Mouse (Mus musculus): ENCODE measurements around the gene Nr5a2. TPM values are rescaled to one million over a fixed set of nuclear protein-coding genes. Genes with fewer than 3 reads are reported as not detected.

The Nr5a2 gene
- polyA plus RNA-seq, 1 experiment from 2014 or later: 1.3 TPM

DNA sequence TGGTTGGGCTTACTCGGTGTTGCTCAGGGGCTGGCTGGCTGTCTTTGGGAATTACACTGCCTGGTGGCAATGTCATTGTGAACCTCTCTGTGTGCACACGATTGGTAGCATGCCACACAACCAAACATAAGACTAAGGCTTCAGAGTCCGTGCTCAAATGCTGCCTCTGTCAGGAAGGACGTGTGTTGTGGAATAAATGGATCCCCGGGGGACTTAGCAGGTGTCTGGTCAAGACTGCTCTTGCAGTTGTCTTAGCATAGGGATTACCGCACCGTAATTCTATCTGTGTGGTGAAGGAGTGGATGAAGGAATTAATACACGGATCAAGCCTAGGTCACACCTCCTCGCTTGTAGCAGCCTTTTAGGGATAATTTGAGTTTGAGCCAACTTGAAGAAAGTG, 32.8 kb downstream of the Nr5a2 start:
- no peak for ATAC-seq (ENCODE audit: low FRiP score, low read depth)
- 49% methylated on average over 9 of the region's 9 CpGs for WGBS
- no peak overlapping the region for H3K4me3 ChIP-seq
- no peak overlapping the region for H3K9ac ChIP-seq (replicated peaks)
- no peak overlapping the region for H3K27ac ChIP-seq (replicated peaks)
- H3K27me3 ChIP-seq: no peaks in the 10 kb centered on the region
- H3K4me2 ChIP-seq (replicated peaks): no peak overlapping the region
- H3K9me3 ChIP-seq: no peaks in the 10 kb centered on the region
- 0 out of 2 replicates have a peak, but pooled peaks cover 5% of the 10 kb centered on the region for H3K4me1 ChIP-seq
- H3K36me3 ChIP-seq: no peaks in the 10 kb centered on the region

DNA sequence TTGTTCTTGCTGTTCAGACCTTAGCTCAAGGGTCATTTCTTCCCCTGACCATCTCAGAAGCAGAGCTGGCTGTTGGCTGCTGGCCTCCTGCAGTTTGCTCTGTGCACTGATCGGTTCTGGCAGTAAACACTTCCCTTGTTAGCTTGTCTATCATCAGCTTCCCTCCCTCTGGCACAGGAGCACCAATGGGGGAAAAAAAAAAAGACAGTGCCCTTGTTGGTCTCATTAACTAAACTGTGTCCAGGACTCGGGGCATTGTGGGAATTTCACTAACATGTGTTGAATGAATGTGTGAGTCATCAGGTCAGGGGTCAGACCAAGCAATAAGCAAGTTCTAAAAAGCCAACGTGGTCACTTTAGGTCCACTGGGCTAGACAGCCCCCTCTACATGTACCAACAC, 34.2 kb downstream of the Nr5a2 start:
- no peak overlapping the region for H3K9ac ChIP-seq (replicated peaks)
- H3K4me1 ChIP-seq: 0 out of 2 replicates have a peak, but pooled peaks cover 5% of the 10 kb centered on the region
- no peak for ATAC-seq (ENCODE audit: low FRiP score, low read depth)
- 36% methylated on average over 3 of the region's 3 CpGs for WGBS
- H3K9me3 ChIP-seq: no peaks in the 10 kb centered on the region
- no peaks in the 10 kb centered on the region for H3K36me3 ChIP-seq
- no peak overlapping the region for H3K27ac ChIP-seq (replicated peaks)
- no peak overlapping the region for H3K4me3 ChIP-seq
- H3K4me2 ChIP-seq (replicated peaks): no peak overlapping the region
- H3K27me3 ChIP-seq: no peaks in the 10 kb centered on the region

DNA sequence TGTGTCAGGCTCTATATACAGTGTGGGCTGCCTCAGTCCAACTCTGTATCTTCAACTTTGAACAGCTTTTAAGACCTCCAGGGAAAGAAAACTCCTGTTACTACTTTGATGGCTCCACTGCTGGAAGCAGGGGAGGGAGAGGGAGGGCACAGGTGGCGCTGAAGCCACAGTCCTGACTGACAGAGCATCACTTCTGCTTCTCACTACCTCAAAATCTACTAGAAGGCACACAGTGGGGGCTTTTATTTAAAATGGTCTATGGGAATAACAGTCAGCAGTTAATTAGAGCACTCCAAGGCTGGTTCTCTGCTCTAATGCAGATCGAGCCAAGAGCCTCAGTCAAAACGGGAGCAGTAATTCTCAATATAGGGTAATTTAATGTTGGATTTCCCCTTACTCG, 40.2 kb downstream of the Nr5a2 start:
- Histone ChIP-seq H3K9me3 (no peaks in the 10 kb centered on the region), H3K4me3 (no peak overlapping the region), H3K4me2 (replicated peaks) (no peak overlapping the region), H3K27ac (replicated peaks) (no peak overlapping the region), H3K9ac (replicated peaks) (no peak overlapping the region), H3K27me3 (no peaks in the 10 kb centered on the region), H3K4me1 (no peaks in the 10 kb centered on the region), H3K36me3 (no peaks in the 10 kb centered on the region)
- no peak for ATAC-seq (ENCODE audit: low FRiP score, low read depth)
- 91% methylated on average over 4 of the region's 4 CpGs for WGBS

DNA sequence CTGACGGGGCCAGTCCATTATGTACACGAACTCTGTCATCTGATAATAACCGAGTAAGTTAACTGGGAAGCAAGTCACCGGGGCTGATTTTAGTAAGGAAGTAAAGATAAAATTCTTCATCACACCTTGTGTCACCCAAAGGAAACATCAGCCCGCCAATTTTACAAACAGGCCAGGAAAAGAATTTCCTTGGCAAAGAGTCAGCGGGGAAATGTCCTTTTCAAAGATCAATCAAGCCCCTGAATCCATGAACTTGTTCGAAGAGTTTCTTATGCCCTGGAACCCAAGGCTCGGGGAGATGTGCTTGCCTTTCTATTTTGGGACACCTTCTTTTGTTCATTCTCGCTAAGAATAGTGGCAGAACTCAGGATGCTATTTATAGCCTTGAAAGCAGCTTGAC, 41.5 kb downstream of the Nr5a2 start:
- no peak for ATAC-seq (ENCODE audit: low FRiP score, low read depth)
- no peak overlapping the region for H3K4me3 ChIP-seq
- WGBS: 80% methylated on average over 9 of the region's 9 CpGs
- H3K4me1 ChIP-seq: no peaks in the 10 kb centered on the region
- H3K4me2 ChIP-seq (replicated peaks): no peak overlapping the region
- H3K9ac ChIP-seq (replicated peaks): no peak overlapping the region; the same call in 1 of the 2 replicates
- no peaks in the 10 kb centered on the region for H3K27me3 ChIP-seq
- H3K27ac ChIP-seq (replicated peaks): no peak overlapping the region
- no peaks in the 10 kb centered on the region for H3K36me3 ChIP-seq
- no peaks in the 10 kb centered on the region for H3K9me3 ChIP-seq

DNA sequence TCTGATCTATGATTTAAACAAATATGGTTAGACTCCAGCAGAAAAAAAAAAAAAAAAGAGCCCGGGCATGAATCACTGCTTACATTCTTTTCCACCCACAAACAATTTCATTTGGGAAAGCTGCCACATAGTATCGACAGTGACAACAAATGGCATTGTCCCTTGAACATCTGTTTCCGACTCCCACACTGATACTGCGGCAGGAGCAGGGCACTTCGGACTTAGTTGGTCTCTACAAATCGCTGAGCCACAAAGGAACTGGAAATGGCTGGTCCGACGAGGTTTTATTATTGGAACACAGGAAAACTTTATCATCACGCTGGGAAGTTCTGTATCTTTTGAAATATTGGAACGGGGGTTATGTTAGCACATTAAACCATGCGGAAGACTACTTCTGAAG, 44.8 kb downstream of the Nr5a2 start:
- Histone ChIP-seq H3K4me3 (no peak overlapping the region), H3K36me3 (no peaks in the 10 kb centered on the region), H3K9ac (replicated peaks) (no peak overlapping the region), H3K4me2 (replicated peaks) (no peak overlapping the region), H3K27ac (replicated peaks) (no peak overlapping the region), H3K9me3 (no peaks in the 10 kb centered on the region), H3K4me1 (no peaks in the 10 kb centered on the region), H3K27me3 (no peaks in the 10 kb centered on the region)
- 68% methylated on average over 11 of the region's 11 CpGs for WGBS
- no peak for ATAC-seq (ENCODE audit: low FRiP score, low read depth)

DNA sequence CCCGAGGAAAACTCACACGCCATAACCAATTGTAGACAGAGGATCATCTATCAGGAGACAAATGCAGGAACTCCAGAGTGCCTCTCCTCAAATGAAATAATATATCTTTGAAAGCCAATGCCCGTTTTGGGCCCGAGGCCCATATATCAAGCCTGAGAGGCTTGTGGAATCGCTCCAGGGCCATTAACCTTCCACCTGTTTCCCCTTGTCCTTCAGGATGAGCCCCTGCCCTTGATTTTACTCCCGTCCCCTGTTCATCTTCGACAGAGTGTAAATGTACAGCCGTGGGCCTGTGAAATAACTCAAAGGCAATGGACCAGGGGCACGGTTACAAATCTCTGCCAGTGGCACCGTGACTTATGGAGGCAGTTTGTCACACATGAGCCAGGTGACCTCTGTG, 48.3 kb downstream of the Nr5a2 start:
- no peak overlapping the region for H3K9ac ChIP-seq (replicated peaks)
- 87% methylated on average over 10 of the region's 10 CpGs for WGBS
- H3K4me3 ChIP-seq: no peak overlapping the region
- H3K36me3 ChIP-seq: no peaks in the 10 kb centered on the region
- no peak overlapping the region for H3K4me2 ChIP-seq (replicated peaks)
- no peaks in the 10 kb centered on the region for H3K9me3 ChIP-seq
- no peaks in the 10 kb centered on the region for H3K27me3 ChIP-seq
- peaks cover 3% of the 10 kb centered on the region; the same call in 1 of the 2 replicates for H3K4me1 ChIP-seq
- no peak for ATAC-seq (ENCODE audit: low FRiP score, low read depth)
- no peak overlapping the region for H3K27ac ChIP-seq (replicated peaks)

DNA sequence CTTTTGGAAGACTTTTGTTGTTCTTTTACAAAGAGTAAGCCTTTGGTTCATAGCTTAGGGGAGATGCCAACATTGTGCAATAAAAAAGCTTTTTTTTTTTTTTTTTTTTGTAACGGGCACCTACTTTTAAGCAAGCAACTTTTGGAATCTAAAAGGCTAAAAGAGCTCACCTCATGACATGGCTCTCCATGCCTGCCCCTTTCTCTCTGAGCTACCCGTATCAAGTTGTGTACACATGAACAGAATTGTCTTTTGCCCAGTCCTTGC, 48.7 kb downstream of the Nr5a2 start:
- no peak overlapping the region for H3K9ac ChIP-seq (replicated peaks)
- 94% methylated on average over 2 of the region's 2 CpGs for WGBS
- H3K27ac ChIP-seq (replicated peaks): no peak overlapping the region
- no peaks in the 10 kb centered on the region for H3K36me3 ChIP-seq
- H3K4me2 ChIP-seq (replicated peaks): no peak overlapping the region
- H3K4me1 ChIP-seq: peaks cover 3% of the 10 kb centered on the region; the same call in 1 of the 2 replicates
- H3K4me3 ChIP-seq: no peak overlapping the region
- H3K9me3 ChIP-seq: no peaks in the 10 kb centered on the region
- ATAC-seq (ENCODE audit: low FRiP score, low read depth): no peak
- no peaks in the 10 kb centered on the region for H3K27me3 ChIP-seq

DNA sequence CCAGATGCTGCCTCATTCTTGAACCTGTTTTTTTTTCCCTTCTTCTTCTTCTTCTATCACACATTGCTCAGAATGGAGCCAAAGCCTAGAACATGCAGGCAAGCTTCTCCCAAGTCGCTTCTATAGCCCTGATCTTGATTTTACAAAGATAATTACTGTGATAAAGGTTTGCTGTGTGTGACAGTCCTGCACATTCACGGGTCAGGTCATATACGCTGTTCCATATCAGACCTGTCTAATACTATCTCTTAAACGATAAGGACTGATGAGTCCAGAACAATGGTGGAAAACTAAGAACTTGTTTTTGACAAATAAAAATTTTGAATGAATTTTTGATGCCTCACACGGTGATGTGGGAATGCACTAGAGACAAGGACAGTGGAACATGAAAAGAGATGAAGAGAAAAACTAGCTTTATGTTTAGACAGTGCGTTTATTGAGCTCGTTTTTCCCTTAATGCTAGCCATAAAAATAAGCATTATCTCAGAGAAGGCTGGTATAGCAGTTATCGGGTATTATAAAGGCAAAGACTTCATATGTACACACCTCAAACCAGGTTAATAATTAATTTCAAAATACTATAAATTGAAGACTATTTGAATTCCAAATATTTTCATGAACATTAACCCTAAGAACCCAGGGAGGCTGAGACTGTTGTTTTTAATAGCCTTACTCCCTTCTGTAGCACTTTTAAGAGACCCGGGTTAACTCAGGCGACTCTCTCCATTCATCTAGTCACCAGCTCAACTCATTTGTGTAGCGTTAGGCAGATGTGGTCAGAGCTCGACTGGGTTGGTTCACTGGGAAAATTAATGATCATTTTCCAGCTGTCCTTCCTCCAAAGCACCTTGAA, 49.3 kb downstream of the Nr5a2 start:
- no peak overlapping the region for H3K4me2 ChIP-seq (replicated peaks)
- ATAC-seq (ENCODE audit: low FRiP score, low read depth): no peak
- no peaks in the 10 kb centered on the region for H3K36me3 ChIP-seq
- H3K27me3 ChIP-seq: no peaks in the 10 kb centered on the region
- no peaks in the 10 kb centered on the region for H3K9me3 ChIP-seq
- 87% methylated on average over 12 of the region's 12 CpGs for WGBS
- no peak overlapping the region for H3K27ac ChIP-seq (replicated peaks)
- H3K9ac ChIP-seq (replicated peaks): no peak overlapping the region
- peaks cover 3% of the 10 kb centered on the region; the same call in 1 of the 2 replicates for H3K4me1 ChIP-seq
- H3K4me3 ChIP-seq: no peak overlapping the region

DNA sequence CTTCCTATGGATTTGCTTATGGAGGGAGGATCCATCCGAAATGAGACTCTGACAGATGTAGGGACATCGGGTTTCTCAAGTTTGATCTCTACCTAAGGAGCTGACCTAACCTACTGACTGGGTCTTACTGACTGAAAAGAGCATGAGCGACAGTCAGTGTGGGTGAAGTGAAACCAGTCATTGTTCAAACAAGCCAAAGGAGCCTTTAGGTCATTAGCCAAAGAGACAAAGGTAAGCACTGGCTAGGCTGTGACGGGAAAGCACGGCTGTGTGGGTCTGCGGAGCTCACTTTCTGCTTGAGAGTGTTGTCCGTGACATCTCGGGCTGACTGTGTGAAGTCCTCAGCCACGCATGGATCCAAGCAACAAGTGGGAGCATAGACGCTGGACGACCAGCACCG, 50.1 kb downstream of the Nr5a2 start:
- H3K4me3 ChIP-seq: no peak overlapping the region
- WGBS: 82% methylated on average over 12 of the region's 12 CpGs
- H3K27me3 ChIP-seq: no peaks in the 10 kb centered on the region

DNA sequence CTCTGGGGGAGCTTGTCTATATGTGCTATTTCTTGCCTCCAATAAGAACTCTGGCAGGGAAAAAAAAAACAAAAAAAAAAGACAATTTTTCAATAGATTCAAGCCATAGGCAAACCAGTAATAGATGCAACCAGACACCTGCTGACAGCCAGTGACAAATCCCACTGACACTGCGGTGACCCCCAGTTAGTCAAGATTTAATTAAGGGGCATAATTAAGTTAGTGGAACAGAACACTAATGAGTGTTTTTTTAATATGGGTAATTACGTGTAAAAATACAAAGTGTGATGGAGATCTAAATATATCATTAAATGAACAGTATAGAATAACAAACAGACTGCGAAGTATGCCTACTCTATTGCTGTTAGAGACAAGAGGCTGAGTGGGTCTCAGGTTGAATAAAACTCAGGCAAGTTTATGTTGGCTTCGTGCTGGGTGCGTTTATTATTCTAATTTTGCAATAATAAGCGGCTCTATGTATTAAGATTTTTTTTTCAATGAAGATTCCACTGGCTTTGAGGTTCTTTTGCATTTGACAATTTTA, 50.7 kb downstream of the Nr5a2 start:
- Histone ChIP-seq H3K36me3 (no peaks in the 10 kb centered on the region), H3K4me2 (replicated peaks) (no peak overlapping the region), H3K27ac (replicated peaks) (no peak overlapping the region), H3K9me3 (no peaks in the 10 kb centered on the region), H3K9ac (replicated peaks) (no peak overlapping the region), H3K4me3 (no peak overlapping the region), H3K27me3 (no peaks in the 10 kb centered on the region), H3K4me1 (peaks cover 3% of the 10 kb centered on the region; the same call in 1 of the 2 replicates)
- 81% methylated on average over 6 of the region's 6 CpGs for WGBS
- ATAC-seq (ENCODE audit: low FRiP score, low read depth): no peak

More for the DNA sequence above, 50.1 kb downstream of the Nr5a2 start:
- no peak overlapping the region for H3K27ac ChIP-seq (replicated peaks)
- H3K4me1 ChIP-seq: peaks cover 3% of the 10 kb centered on the region; the same call in 1 of the 2 replicates
- H3K36me3 ChIP-seq: no peaks in the 10 kb centered on the region
- H3K4me2 ChIP-seq (replicated peaks): no peak overlapping the region
- no peaks in the 10 kb centered on the region for H3K9me3 ChIP-seq
- H3K9ac ChIP-seq (replicated peaks): no peak overlapping the region
- ATAC-seq (ENCODE audit: low FRiP score, low read depth): no peak

DNA sequence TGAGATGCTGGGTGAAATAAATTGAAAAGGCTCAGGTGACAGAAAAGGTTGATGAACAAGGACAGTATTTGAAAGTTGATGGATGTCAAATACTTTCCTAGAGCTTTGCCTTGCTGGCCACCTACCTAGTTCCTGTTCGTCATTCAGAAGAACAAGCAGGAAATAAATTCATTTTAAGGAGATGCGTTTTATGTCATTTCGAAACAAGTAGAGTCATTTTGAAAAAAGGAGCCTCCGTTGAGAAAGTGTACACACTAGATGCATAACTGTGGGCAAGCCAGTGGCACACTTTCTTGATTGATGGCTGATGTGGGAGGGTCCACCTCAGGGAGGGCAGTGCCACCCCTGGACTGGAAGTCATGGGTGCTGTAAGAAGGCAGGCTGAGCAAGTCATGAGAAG, 62.1 kb downstream of the Nr5a2 start:
- Histone ChIP-seq H3K4me2 (replicated peaks) (no peak overlapping the region), H3K36me3 (no peaks in the 10 kb centered on the region), H3K9me3 (no peaks in the 10 kb centered on the region), H3K9ac (replicated peaks) (no peak overlapping the region), H3K4me3 (no peak overlapping the region), H3K27ac (replicated peaks) (no peak overlapping the region), H3K4me1 (no peaks in the 10 kb centered on the region), H3K27me3 (no peaks in the 10 kb centered on the region)
- no peak for ATAC-seq (ENCODE audit: low FRiP score, low read depth)
- WGBS: 93% methylated on average over 4 of the region's 4 CpGs

DNA sequence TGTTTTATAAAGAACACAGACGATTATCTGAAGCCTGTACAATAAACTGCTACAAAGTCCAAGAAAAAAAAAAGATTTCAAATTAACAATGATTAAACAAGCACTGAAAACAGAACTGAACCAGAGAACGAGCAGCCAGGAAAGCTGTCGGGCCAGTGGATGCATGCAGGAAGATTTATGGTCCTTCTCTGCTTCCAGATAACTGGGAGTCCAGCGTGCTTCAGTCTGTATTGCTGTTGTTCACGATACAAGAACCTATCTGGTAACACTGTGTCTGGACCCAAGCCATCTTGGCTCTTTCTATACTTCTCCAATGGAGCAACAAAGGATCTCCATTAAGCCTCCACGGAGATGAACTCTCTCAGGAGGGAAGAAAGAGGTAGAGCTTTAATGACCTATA, 63.9 kb downstream of the Nr5a2 start:
- 80% methylated on average over 6 of the region's 6 CpGs for WGBS
- Histone ChIP-seq H3K4me1 (no peaks in the 10 kb centered on the region), H3K27ac (replicated peaks) (no peak overlapping the region)

More for the DNA sequence above, 63.9 kb downstream of the Nr5a2 start:
- no peak for ATAC-seq (ENCODE audit: low FRiP score, low read depth)
- Histone ChIP-seq H3K9ac (replicated peaks) (no peak overlapping the region), H3K27me3 (no peaks in the 10 kb centered on the region), H3K9me3 (no peaks in the 10 kb centered on the region), H3K4me2 (replicated peaks) (no peak overlapping the region), H3K4me3 (no peak overlapping the region), H3K36me3 (no peaks in the 10 kb centered on the region)

Data from midbrain, embryonic 12.5 days (tissue).